Mouse (Mus musculus) hindbrain, embryonic 15.5 days (tissue): Measurements from ENCODE around the gene Meiob. TPM values are rescaled to one million over a fixed set of nuclear protein-coding genes. Genes with fewer than 3 reads are reported as not detected.

ENCODE experiments used
- ATAC-seq: fragments of 200-750 bp; cut with Nextera tagmentation; 2 replicates; pipeline ENCODE4 v1.8.0; 2017; ENCODE audit warnings: low read depth, moderate number of reproducible peaks, moderate TSS enrichment; ENCODE audit not compliant: low FRiP score
- H3K27ac ChIP-seq: fragments of 300-500 bp; sonication (generic); replicated peaks from 2 replicates; pipeline ENCODE4 v1.5.1; 2015; ENCODE audit warnings: mild to moderate bottlenecking, inconsistent platforms
- H3K27me3 ChIP-seq: fragments of 300-500 bp; sonication (generic); 2 replicates; pipeline ENCODE4 v1.6.1; 2015; ENCODE audit warnings: control low read depth, inconsistent platforms
- H3K36me3 ChIP-seq: fragments of 300-500 bp; sonication (generic); 2 replicates; pipeline ENCODE4 v1.6.1; 2015; ENCODE audit warnings: control low read depth, inconsistent platforms
- H3K4me1 ChIP-seq: fragments of 300-500 bp; sonication (generic); replicated peaks from 2 replicates; pipeline ENCODE4 v1.6.1; 2015; ENCODE audit warnings: control low read depth, inconsistent platforms
- H3K4me2 ChIP-seq: fragments of 300-500 bp; sonication (generic); 2 replicates; pipeline ENCODE4 v1.6.1; 2015; ENCODE audit warnings: moderate library complexity, mild to moderate bottlenecking, inconsistent platforms
- H3K4me3 ChIP-seq: fragments of 300-500 bp; sonication (generic); 2 replicates; pipeline ENCODE4 v1.5.1; 2015; ENCODE audit warnings: mild to moderate bottlenecking, inconsistent platforms
- H3K9ac ChIP-seq: fragments of 300-500 bp; sonication (generic); 2 replicates; pipeline ENCODE4 v1.6.1; 2015; ENCODE audit warnings: inconsistent platforms
- H3K9me3 ChIP-seq: fragments of 300-500 bp; sonication (generic); 2 replicates; pipeline ENCODE4 v1.6.1; 2016; ENCODE audit warnings: control low read depth, inconsistent platforms
- WGBS: fragments of 180-500 bp; shearing (Covaris S2); methylation state at CpG from one replicate; pipeline ENCODE4 v1.1.7; 2015; 5-methylcytosine and 5-hydroxymethylcytosine counted together
- polyA plus RNA-seq: library from polyadenylated mRNA; unstranded; fragments of >200 nt; fragmentation: Nextera tagmentation; extraction: Ambion mirVana; gene quantifications from 2 replicates; pipeline ENCODE4 v1.2.1, GENCODE M21; 2015

Gene Meiob
- polyA plus RNA-seq, 1 experiment from 2014 or later, result not detected

- ATAC-seq, result no peak
- H3K27ac ChIP-seq, result no peak overlapping the region
- no peaks in the 10 kb centered on the region for H3K4me1 ChIP-seq
- H3K27me3 ChIP-seq, result no peaks in the 10 kb centered on the region
- H3K9ac ChIP-seq, result no peak overlapping the region
- H3K36me3 ChIP-seq, result peaks cover 8% of the 10 kb centered on the region
- H3K4me3 ChIP-seq, result no peak overlapping the region
- no peak overlapping the region for H3K4me2 ChIP-seq
- 74% methylated on average over 8 of the region's 8 CpGs for WGBS
- no peaks in the 10 kb centered on the region for H3K9me3 ChIP-seq
Observed at GRCm38 (mm10) chr17:24878531-24878930, 74.4 kb downstream of the Meiob start.

- ATAC-seq, result no peak
- Histone ChIP-seq H3K4me2 (no peak overlapping the region), H3K9ac (no peak overlapping the region), H3K27me3 (no peaks in the 10 kb centered on the region), H3K9me3 (no peaks in the 10 kb centered on the region), H3K4me1 (peaks cover 8% of the 10 kb centered on the region), H3K36me3 (peaks cover 13% of the 10 kb centered on the region), H3K4me3 (no peak overlapping the region), H3K27ac (no peak overlapping the region)
- WGBS, result 55% methylated on average over 7 of the region's 7 CpGs
Observed at GRCm38 (mm10) chr17:24881738-24882440, 77.8 kb downstream of the Meiob start.

DNA sequence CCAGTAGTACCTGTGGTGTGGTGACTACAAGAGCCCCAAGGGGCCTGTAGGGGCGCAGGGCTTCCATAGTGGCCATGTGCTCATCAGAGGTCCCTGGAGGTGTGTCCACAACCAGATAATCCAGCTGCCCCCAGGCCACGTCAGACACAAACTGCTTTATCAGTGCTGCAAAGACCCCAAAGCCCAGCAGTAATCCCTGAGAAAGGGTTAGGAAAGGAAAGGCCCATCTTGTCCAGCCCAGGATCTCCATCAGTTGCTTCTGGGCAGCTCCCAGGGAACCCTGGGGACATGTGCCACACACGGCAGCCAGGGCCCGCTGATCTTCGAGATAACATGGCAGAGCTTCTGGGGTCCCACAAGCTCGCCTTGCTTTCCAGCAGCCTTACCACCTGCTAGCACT lies 80.3 kb downstream of the Meiob start:
- H3K36me3 ChIP-seq, result peaks cover 13% of the 10 kb centered on the region
- ATAC-seq, result no peak
- no peaks in the 10 kb centered on the region for H3K9me3 ChIP-seq
- H3K4me2 ChIP-seq, result no peak overlapping the region
- H3K4me3 ChIP-seq, result no peak overlapping the region
- H3K4me1 ChIP-seq, result peaks cover 28% of the 10 kb centered on the region
- H3K27ac ChIP-seq, result no peak overlapping the region
- WGBS, result 86% methylated on average over 6 of the region's 6 CpGs
- H3K9ac ChIP-seq, result no peak overlapping the region
- no peaks in the 10 kb centered on the region for H3K27me3 ChIP-seq

DNA sequence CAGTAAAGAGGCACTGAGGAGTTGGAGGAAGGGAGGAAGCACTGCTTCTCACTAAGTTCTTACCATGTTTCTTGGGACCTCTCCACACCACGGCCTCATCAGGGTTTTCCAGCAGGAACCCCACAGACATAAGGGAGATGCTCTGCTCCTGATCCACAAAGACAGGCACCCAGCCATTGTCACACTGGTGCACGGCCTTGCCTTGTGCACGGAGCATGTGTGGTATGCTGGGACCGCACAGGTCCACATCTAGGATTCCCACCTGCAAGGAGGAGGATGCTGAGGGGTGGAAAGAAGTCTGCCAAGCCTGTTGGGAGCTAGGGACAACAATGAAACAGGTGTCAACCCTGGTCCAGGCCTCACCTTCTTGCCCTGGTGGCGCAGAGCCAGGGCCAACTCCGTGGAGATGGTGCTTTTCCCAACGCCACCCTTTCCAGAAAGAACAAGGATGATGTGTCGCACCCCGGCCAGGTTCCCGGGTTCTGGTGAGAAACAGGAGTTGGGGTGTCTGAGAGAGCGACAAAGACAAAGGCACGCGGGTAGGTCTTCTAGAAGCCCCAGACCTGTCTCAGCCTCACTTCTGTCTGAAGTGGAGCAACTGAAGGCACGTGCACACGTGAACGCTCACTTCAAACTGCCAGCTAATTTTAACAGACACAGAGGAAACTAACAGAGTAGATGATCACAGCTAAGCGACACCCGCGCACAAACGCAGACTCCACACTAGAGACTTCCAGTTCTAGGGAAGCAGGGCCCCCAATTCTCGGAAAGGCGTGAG lies 81.5 kb downstream of the Meiob start:
- ATAC-seq, result no peak
- Histone ChIP-seq H3K9ac (peak overlapping the region; percentile 38), H3K4me2 (peak overlapping the region; percentile 68), H3K4me3 (peak overlapping the region; percentile 77), H3K36me3 (peaks cover 21% of the 10 kb centered on the region), H3K27me3 (no peaks in the 10 kb centered on the region), H3K9me3 (no peaks in the 10 kb centered on the region), H3K4me1 (peaks cover 28% of the 10 kb centered on the region), H3K27ac (no peak overlapping the region)
- 26% methylated on average over 22 of the region's 22 CpGs for WGBS

- H3K9ac ChIP-seq, result peak within 1 kb of the TSS; percentile 72
- peak within 1 kb of the TSS; percentile 77 for H3K4me3 ChIP-seq
- H3K27ac ChIP-seq, result peak within 1 kb of the TSS; percentile 81
- peak; percentile 98 for ATAC-seq
- no peaks in the 10 kb centered on the region for H3K9me3 ChIP-seq
- H3K27me3 ChIP-seq, result no peaks in the 10 kb centered on the region
- peaks cover 29% of the 10 kb centered on the region for H3K36me3 ChIP-seq
- H3K4me2 ChIP-seq, result peak within 1 kb of the TSS; percentile 70
- under 1% methylated on average over 69 of the region's 69 CpGs for WGBS
- peaks cover 28% of the 10 kb centered on the region for H3K4me1 ChIP-seq
Observed at GRCm38 (mm10) chr17:24886134-24886931, 82.2 kb downstream of the Meiob start, which contains the start of the genes Nubp2 and Spsb3. TSS of gene Nubp2 (minus strand) at chr17:24886349. TSS of gene Spsb3 (plus strand) at chr17:24886643.

GRCm38 (mm10) chr17:24886932-24887271 lies 82.8 kb downstream of the Meiob start:
- Histone ChIP-seq H3K27me3 (no peaks in the 10 kb centered on the region), H3K36me3 (peaks cover 33% of the 10 kb centered on the region), H3K9ac (peak overlapping the region; percentile 72), H3K9me3 (no peaks in the 10 kb centered on the region), H3K27ac (peak overlapping the region; percentile 81), H3K4me2 (peak overlapping the region; percentile 70), H3K4me1 (peaks cover 28% of the 10 kb centered on the region), H3K4me3 (peak overlapping the region; percentile 77)
- peak; percentile 24; the same call in 1 of the 2 replicates for ATAC-seq
- under 1% methylated on average over 18 of the region's 18 CpGs for WGBS

DNA sequence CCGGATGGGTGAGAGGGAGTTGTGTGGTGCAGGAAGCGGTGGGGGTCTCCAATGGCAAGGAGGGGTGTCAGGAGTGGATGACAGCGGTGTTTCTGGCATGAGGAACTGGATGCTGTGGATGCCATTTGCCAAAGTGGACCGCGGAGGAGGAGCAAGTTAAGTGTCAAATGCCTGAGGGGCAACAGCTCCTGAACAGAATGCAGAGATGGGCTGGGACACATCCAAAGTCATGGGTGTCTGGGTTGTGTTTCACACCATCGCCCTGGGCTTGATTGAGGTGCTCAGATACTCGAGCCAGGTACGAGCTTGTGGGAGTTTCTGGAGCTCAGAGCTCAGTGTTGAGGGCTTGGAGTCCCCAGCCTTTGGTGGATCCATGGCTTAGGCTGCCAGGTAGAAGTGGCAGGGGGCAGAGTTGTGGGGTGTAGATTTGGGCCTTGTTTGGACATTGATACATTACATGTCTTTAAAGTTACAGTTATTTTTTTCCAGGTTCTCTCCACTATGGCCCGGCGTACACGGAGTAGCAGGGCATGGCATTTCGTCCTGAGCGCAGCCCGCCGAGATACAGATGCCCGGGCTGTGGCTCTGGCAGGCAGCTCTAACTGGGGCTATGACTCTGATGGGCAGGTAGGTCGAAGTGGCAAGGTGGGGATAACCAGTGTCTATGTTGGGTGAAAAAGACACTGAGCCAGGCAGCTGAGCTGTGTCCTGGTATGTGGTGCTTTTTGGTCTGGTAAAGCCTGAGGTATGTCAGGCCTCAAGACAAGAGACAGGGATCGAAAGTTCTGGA lies 83.4 kb downstream of the Meiob start:
- no peak for ATAC-seq
- Histone ChIP-seq H3K9ac (peak overlapping the region; percentile 72), H3K4me1 (peaks cover 28% of the 10 kb centered on the region), H3K4me3 (peak overlapping the region; percentile 77), H3K27me3 (no peaks in the 10 kb centered on the region), H3K27ac (peak overlapping the region; percentile 81; the same call in 1 of the 2 replicates), H3K9me3 (no peaks in the 10 kb centered on the region), H3K36me3 (peaks cover 39% of the 10 kb centered on the region), H3K4me2 (peak overlapping the region; percentile 70)
- WGBS, result 65% methylated on average over 18 of the region's 18 CpGs

DNA sequence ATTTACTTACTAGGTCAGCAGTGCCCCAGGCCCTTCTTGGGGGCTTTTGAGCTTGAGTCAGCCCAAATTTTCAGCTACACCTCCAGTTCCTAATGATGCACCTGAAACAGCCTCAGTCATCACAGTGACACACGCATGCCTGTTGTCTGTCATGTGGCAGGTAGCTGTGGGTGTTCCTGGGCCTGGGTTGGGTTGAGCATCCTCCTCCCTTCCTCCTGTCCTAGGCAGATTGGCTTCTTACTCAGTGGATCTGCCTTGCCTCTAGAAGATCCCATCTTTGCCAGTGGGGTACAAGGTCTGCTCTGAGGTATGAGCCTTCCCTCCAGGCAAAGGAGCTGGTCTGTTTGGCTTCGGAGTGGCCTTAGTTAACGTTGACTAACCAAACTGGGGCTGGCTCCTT lies 84.8 kb downstream of the Meiob start:
- Histone ChIP-seq H3K4me2 (no peak overlapping the region), H3K4me1 (peaks cover 38% of the 10 kb centered on the region), H3K27me3 (no peaks in the 10 kb centered on the region), H3K4me3 (no peak overlapping the region), H3K27ac (no peak overlapping the region), H3K9me3 (no peaks in the 10 kb centered on the region), H3K36me3 (peaks cover 41% of the 10 kb centered on the region), H3K9ac (no peak overlapping the region)
- 95% methylated on average over 3 of the region's 3 CpGs for WGBS
- ATAC-seq, result no peak

Other genes with a start within 250 kb of the Meiob start
- 71.7 and 81.0 TPM in 2 replicates for gene Tsc2, start 171.7 kb upstream of the Meiob start, polyA plus RNA-seq
- 11.4 and 11.6 TPM in 2 replicates for gene Nthl1, start 171.6 kb upstream of the Meiob start, polyA plus RNA-seq
- gene Slc9a3r2, start 154.0 kb upstream of the Meiob start, polyA plus RNA-seq, result 55.5 and 57.0 TPM in 2 replicates
- gene Npw, start 145.8 kb upstream of the Meiob start, polyA plus RNA-seq, result 0.31 and 0.54 TPM in 2 replicates
- 20.6 and 24.5 TPM in 2 replicates for gene Zfp598, start 134.6 kb upstream of the Meiob start, polyA plus RNA-seq
- 234 and 241 TPM in 2 replicates for gene Syngr3, start 114.3 kb upstream of the Meiob start, polyA plus RNA-seq
- 36.5 and 36.6 TPM in 2 replicates for gene Gfer, start 108.1 kb upstream of the Meiob start, polyA plus RNA-seq
- 1.5 and 2.3 TPM in 2 replicates for gene Noxo1, start 108.1 kb upstream of the Meiob start, polyA plus RNA-seq
- gene Tbl3, start 96.6 kb upstream of the Meiob start, polyA plus RNA-seq, result 64.2 and 64.9 TPM in 2 replicates
- gene Rnf151, start 86.2 kb upstream of the Meiob start, polyA plus RNA-seq, result not detected in 2 replicates
- gene Rps2, start 86.2 kb upstream of the Meiob start, polyA plus RNA-seq, result 753 and 774 TPM in 2 replicates
- 290 TPM in 2 replicates for gene Ndufb10, start 79.8 kb upstream of the Meiob start, polyA plus RNA-seq
- 0.22 TPM in 1 of 2 replicates, not detected in the other for gene Rpl3l, start 76.5 kb upstream of the Meiob start, polyA plus RNA-seq
- 19.4 and 20.8 TPM in 2 replicates for gene Msrb1, start 67.6 kb upstream of the Meiob start, polyA plus RNA-seq
- gene Hs3st6, start 51.3 kb upstream of the Meiob start, polyA plus RNA-seq, result 0.30 and 0.33 TPM in 2 replicates
- 71.8 and 72.1 TPM in 2 replicates for gene Hagh, start 35.9 kb downstream of the Meiob start, polyA plus RNA-seq
- 20.5 and 20.7 TPM in 2 replicates for gene Fahd1, start 46.1 kb downstream of the Meiob start, polyA plus RNA-seq
- 0.12 and 0.24 TPM in 2 replicates for gene Igfals, start 61.7 kb downstream of the Meiob start, polyA plus RNA-seq
- 62.7 and 65.2 TPM in 2 replicates for gene Nubp2, start 82.1 kb downstream of the Meiob start, polyA plus RNA-seq
- gene Spsb3, start 82.4 kb downstream of the Meiob start, polyA plus RNA-seq, result 78.5 and 87.6 TPM in 2 replicates
- 27.0 and 30.5 TPM in 2 replicates for gene Eme2, start 90.8 kb downstream of the Meiob start, polyA plus RNA-seq
- gene Mrps34, start 90.8 kb downstream of the Meiob start, polyA plus RNA-seq, result 80.1 and 82.3 TPM in 2 replicates
- gene Nme3, start 92.2 kb downstream of the Meiob start, polyA plus RNA-seq, result 81.6 and 85.5 TPM in 2 replicates
- gene Mapk8ip3, start 132.7 kb downstream of the Meiob start, polyA plus RNA-seq, result 92.2 and 101 TPM in 2 replicates
- gene Jpt2, start 156.4 kb downstream of the Meiob start, polyA plus RNA-seq, result 101 and 112 TPM in 2 replicates
- gene Cramp1l, start 211.5 kb downstream of the Meiob start, polyA plus RNA-seq, result 6.3 and 6.7 TPM in 2 replicates
- 18.8 and 20.0 TPM in 2 replicates for gene Ift140, start 211.8 kb downstream of the Meiob start, polyA plus RNA-seq